Mouse (Mus musculus) heart, embryonic 12.5 days (tissue): ENCODE results near the gene Zfp808. TPM values are rescaled to one million over a fixed set of nuclear protein-coding genes. Genes with fewer than 3 reads are reported as not detected.
A peak's percentile ranks its signal among the peaks of the same experiment; 100 is the strongest.
"Not testable (repeated sequence)": the region's sequence is repeated elsewhere in the genome, so short reads cannot be mapped to it uniquely, and the experiment has no call there.

Experiments used
- ATAC-seq: fragments of 200-750 bp; cut with Nextera tagmentation; 2 replicates; pipeline ENCODE4 v1.8.0; 2017; ENCODE audit warnings: moderate TSS enrichment, moderate library complexity; ENCODE audit not compliant: insufficient number of reproducible peaks, low FRiP score
- H3K27ac ChIP-seq: fragments of 300-500 bp; sonication (generic); 2 replicates; pipeline ENCODE4 v1.5.1; 2016; ENCODE audit warnings: mild to moderate bottlenecking, moderate library complexity; ENCODE audit not compliant: poor library complexity, severe bottlenecking
- H3K27me3 ChIP-seq: fragments of 300-500 bp; sonication (generic); replicated peaks from 2 replicates; pipeline ENCODE4 v1.6.1; 2016; ENCODE audit warnings: mild to moderate bottlenecking, moderate library complexity
- H3K36me3 ChIP-seq: fragments of 300-500 bp; sonication (generic); 2 replicates; pipeline ENCODE4 v1.6.1; 2016; ENCODE audit warnings: mild to moderate bottlenecking, moderate library complexity
- H3K4me1 ChIP-seq: fragments of 300-500 bp; sonication (generic); replicated peaks from 2 replicates; pipeline ENCODE4 v1.6.1; 2016; ENCODE audit warnings: mild to moderate bottlenecking
- H3K4me2 ChIP-seq: fragments of 300-500 bp; sonication (generic); 2 replicates; pipeline ENCODE4 v1.6.1; 2016; ENCODE audit warnings: mild to moderate bottlenecking, moderate library complexity
- H3K4me3 ChIP-seq: fragments of 300-500 bp; sonication (generic); 2 replicates; pipeline ENCODE4 v1.5.1; 2016; ENCODE audit warnings: mild to moderate bottlenecking
- H3K9ac ChIP-seq: fragments of 300-500 bp; sonication (generic); 2 replicates; pipeline ENCODE4 v1.6.1; 2016; ENCODE audit warnings: mild to moderate bottlenecking, moderate library complexity
- H3K9me3 ChIP-seq: fragments of 300-500 bp; sonication (generic); replicated peaks from 2 replicates; pipeline ENCODE4 v1.6.1; 2016; ENCODE audit warnings: mild to moderate bottlenecking, moderate library complexity
- WGBS: fragments of 180-500 bp; shearing (Covaris S2); methylation state at CpG from one replicate; pipeline ENCODE4 v1.1.7; 2016; 5-methylcytosine and 5-hydroxymethylcytosine counted together
- polyA plus RNA-seq: library from polyadenylated mRNA; unstranded; fragments of >200 nt; fragmentation: Nextera tagmentation; extraction: Ambion mirVana; gene quantifications from 2 replicates; pipeline ENCODE4 v1.2.1, GENCODE M21; 2016

The Zfp808 gene
- polyA plus RNA-seq = 6.6 and 8.0 TPM in 2 replicates

DNA sequence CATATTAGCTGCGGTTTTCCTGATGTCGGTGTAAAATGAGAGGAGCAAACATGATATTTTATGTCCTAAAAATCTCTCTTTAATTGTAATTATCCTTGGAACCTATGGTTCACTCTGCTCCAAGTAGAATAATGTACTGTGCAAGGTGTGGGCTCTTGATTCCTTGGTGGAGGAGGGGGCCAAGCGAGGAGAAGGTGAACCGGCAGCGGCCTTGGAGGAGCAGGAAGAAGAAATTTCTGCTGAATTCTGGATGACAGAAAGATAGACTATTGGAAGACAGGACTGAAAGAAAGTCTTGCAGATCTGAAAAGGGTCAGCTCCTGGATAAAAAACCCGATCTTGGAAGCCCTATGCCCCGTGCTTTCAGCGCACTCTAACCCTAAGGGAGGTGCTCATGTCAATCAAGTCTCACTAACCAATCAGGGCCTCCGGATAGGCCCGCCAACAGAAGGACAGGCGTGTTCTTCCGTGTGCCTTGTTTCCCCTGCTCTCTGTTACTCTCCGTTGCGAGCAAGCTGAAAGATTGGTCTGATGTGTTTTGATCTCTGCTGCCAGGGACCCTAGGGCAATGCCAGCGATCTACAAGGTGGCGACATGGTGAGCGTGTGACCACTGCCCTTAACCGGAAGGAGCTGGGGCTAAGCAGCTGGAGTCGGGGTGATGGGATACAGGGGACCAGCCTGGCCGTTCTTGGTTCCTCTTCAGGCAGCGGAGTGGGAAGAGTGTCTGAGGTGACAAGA, at the start of gene Zfp808:
Gene Zfp808 (plus strand): TSS at position 455 of the 740 bp plus-strand sequence.
- Histone ChIP-seq H3K9ac (peak within 1 kb of the TSS; percentile 82), H3K4me3 (peak within 1 kb of the TSS; percentile 82), H3K27ac (peak within 1 kb of the TSS; percentile 71), H3K4me2 (peak within 1 kb of the TSS; percentile 63)
- not testable (repeated sequence) for H3K4me1 ChIP-seq, H3K27me3 ChIP-seq, H3K9me3 ChIP-seq, H3K36me3 ChIP-seq
- 4% methylated on average over 21 of the region's 21 CpGs for WGBS
- ATAC-seq = peak; percentile 77; the same call in 1 of the 2 replicates

DNA sequence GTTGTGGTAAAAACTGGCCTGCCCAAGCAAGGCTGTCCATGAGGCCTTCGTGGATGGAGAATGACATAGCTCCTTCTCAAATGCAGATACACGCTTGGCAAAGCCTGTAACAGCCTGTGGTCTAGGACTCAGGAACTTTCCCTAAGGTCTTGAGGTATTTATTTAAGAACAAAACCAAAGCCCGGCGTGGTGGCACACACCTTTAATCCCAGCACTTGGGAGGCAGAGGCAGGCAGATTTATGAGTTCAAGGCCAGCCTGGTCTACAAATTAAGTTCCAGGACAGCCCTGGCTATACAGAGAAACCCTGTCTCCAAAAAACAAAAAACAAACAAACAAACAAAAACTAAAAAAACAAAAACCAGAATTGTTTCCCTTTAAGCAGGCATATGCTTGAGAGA, 30.9 kb upstream of the Zfp808 start:
- WGBS = 73% methylated on average over 4 of the region's 4 CpGs
- not testable (repeated sequence) for H3K4me1 ChIP-seq, H3K9ac ChIP-seq, H3K27ac ChIP-seq, H3K4me2 ChIP-seq, ATAC-seq, H3K9me3 ChIP-seq, H3K36me3 ChIP-seq, H3K4me3 ChIP-seq, H3K27me3 ChIP-seq

DNA sequence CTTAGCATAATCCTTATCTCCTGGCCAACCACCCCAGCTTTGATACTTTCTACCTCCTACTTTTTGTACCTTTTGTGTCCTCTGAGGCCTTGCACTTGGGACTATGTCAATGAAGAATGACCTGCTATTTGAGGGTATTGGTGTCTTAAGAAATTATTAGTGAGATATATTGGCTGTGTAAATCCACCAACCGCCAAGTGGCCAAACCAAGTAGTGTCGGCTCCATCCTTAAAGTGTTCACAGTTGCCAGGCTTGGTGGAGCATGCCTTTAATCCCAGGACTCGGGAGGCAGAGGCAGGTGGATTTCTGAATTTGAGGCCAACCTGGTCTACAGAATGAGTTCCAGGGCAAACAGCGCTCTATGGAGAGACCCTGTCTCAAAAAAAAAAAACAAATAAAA, 30.2 kb upstream of the Zfp808 start:
- not testable (repeated sequence) for ATAC-seq, H3K4me1 ChIP-seq, H3K4me2 ChIP-seq, H3K27ac ChIP-seq, H3K27me3 ChIP-seq, H3K9me3 ChIP-seq, H3K36me3 ChIP-seq, H3K4me3 ChIP-seq, H3K9ac ChIP-seq
- 75% methylated on average over 4 of the region's 4 CpGs for WGBS

DNA sequence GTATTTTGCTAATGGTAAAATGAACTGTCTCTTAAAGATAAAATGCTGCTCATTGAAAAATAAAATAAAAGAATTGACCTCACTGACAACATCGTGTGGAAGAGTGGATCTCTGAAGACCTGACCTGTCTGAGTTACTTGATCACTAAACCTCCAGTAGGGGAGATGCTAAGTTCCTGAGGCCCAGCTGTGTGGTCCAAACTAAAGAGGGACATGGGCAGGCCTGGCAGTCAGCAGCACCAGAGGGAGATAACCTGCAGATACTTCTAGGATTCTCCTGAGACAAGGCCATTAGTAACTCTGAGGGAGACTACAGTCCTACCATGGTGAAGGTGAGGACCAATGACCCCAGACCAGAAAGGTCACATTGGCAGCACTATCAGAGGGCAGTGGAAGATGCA, 27.3 kb upstream of the Zfp808 start:
- H3K4me1 ChIP-seq, H3K9ac ChIP-seq, H3K4me3 ChIP-seq, H3K36me3 ChIP-seq, H3K4me2 ChIP-seq, ATAC-seq, H3K9me3 ChIP-seq, H3K27ac ChIP-seq, H3K27me3 ChIP-seq: not testable (repeated sequence)
- WGBS = 54% methylated on average over 1 of the region's 1 CpGs

DNA sequence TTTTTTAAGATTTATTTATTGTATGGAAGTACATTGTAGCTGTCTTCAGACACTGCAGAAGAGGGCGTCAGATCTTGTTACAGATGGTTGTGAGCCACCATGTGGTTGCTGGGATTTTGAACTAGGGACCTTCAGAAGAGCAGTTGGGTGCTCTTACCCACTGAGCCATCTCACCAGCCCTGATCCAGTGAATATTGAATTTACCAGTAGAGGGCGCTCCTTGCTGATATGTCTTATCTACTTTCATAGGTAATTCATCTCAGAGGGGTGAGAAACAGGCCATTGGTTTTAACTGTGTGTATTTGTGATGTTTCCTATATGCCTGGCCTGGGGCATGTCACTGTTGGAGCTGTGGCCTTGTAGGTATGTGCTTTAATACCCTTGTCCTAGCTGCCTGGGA, 13.8 kb upstream of the Zfp808 start:
- not testable (repeated sequence) for H3K4me1 ChIP-seq
- 29% methylated on average over 2 of the region's 2 CpGs for WGBS

DNA sequence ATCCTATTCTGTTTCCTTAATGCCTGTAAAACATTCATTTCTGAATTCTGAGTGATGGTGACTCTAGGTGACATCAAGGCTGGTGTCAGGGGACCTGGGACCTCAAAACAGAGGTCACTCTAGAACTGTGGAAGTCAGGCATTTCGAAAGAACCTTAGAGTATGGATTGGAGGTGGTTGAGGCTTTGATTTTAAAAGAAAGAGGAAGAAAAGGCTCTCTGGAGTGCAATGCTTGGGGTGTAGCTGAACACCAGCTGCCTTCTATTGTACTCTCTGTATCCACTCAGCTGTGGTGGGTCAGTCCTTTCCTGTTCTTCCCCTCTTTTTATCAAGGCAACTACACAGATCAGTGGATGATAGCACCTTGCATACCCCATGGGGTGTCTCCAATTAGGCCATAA, 8.1 kb upstream of the Zfp808 start:
- ATAC-seq, H3K9me3 ChIP-seq: not testable (repeated sequence)
- whole genome bisulfite sequencing = 47% methylated on average over 1 of the region's 1 CpGs

More for the DNA sequence above, 13.8 kb upstream of the Zfp808 start:
- H3K27ac ChIP-seq, H3K9me3 ChIP-seq, H3K9ac ChIP-seq, ATAC-seq, H3K27me3 ChIP-seq, H3K4me2 ChIP-seq, H3K4me3 ChIP-seq, H3K36me3 ChIP-seq: not testable (repeated sequence)

DNA sequence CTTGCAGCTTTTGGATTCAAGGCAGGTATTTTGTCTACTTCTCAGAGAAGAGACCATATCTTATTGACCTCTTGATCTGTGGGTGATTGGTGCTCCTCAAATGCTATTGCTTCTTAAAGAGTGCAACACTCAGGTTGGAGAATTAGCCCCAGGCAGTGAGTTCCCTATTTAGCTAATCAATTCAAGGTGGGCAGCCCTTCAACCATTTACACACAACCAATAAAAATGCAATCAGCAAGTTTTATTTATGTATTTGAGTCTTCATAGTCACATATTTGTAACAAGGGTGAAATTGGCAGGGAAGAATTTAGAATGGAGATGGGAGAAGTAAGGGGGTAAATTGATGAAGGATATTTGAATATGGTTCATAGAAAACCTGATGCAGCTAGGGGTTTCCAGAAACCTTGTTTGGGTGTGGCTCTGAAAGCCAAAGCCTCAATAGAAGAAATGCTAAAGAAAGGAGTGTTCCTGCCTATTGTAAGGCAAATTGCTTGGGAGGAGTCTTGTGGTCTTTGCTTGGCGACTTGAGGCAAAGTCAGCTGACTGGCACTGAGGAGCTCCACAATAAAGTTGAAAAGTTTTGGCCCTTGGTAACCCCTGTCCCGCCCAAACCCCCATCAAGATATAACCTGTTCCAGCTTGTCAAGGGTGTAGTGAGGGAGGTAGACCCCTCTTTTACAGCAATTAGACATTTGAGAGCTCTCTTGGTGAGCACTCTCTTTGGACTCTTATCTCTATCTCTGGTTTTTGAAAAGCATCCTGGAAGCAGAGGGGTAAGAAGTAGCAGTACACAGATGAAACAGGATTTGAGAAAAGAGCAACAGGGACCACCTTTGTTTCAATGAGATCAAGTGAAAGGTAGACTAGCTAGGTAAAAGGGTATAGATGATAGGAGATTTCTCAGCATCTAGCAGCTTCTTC, 52.4 kb downstream of the Zfp808 start:
- WGBS = 53% methylated on average over 2 of the region's 2 CpGs
- not testable (repeated sequence) for ATAC-seq, H3K4me3 ChIP-seq, H3K4me1 ChIP-seq, H3K9me3 ChIP-seq, H3K27ac ChIP-seq, H3K27me3 ChIP-seq, H3K9ac ChIP-seq, H3K4me2 ChIP-seq, H3K36me3 ChIP-seq

More for the DNA sequence above, 8.1 kb upstream of the Zfp808 start:
- not testable (repeated sequence) for H3K36me3 ChIP-seq, H3K27ac ChIP-seq, H3K4me2 ChIP-seq, H3K4me1 ChIP-seq, H3K27me3 ChIP-seq, H3K4me3 ChIP-seq, H3K9ac ChIP-seq

DNA sequence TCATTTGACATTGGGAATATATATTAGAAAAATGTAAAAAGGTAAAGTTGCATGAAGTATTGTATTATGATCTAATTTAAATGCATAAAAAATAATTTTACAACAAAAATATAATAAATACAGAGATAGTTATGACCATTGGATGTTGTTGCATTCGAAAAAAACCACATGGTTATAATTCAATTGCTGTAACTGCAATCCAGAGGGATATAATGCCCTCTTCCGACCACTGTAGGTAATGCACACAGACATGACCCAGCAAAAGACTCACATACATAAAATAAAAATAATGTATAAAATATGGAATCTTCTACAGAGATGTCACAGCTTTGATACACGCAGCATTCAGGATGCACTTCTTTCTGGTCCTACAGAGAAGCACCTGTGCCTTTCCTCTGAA, 115.6 kb downstream of the Zfp808 start:
- no peaks in the 10 kb centered on the region for H3K4me1 ChIP-seq
- no peak overlapping the region for H3K27ac ChIP-seq

DNA sequence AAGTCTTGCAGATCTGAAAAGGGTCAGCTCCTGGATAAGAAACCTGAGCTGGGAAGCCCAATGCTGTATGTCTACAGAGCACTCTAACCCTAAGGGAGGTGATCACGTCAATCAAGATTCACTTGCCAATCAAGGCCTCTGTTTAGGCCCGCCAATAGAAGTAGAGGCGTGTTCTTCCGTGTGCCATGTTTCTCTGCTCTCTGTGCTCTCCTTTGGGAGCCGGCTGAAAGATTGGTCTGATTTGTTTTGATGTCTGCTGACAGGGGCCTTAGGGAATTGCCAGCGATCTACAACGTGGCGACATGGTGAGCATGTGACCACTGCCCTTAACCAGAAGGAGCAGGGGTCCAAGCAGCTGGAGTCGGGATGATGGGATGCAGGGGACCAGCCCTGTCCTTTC, 125.5 kb downstream of the Zfp808 start:
- WGBS = 71% methylated on average over 9 of the region's 9 CpGs
- not testable (repeated sequence) for H3K27ac ChIP-seq, H3K36me3 ChIP-seq, ATAC-seq, H3K4me3 ChIP-seq, H3K27me3 ChIP-seq, H3K9ac ChIP-seq, H3K4me2 ChIP-seq, H3K4me1 ChIP-seq
- H3K9me3 ChIP-seq = peaks cover 19% of the 10 kb centered on the region

More for the DNA sequence above, 115.6 kb downstream of the Zfp808 start:
- Histone ChIP-seq H3K36me3 (no peaks in the 10 kb centered on the region), H3K9ac (no peak overlapping the region), H3K4me2 (no peak overlapping the region), H3K9me3 (0 out of 2 replicates have a peak, but pooled peaks cover 6% of the 10 kb centered on the region), H3K4me3 (no peak overlapping the region), H3K27me3 (no peaks in the 10 kb centered on the region)
- no peak for ATAC-seq
- WGBS = 34% methylated on average over 3 of the region's 3 CpGs

DNA sequence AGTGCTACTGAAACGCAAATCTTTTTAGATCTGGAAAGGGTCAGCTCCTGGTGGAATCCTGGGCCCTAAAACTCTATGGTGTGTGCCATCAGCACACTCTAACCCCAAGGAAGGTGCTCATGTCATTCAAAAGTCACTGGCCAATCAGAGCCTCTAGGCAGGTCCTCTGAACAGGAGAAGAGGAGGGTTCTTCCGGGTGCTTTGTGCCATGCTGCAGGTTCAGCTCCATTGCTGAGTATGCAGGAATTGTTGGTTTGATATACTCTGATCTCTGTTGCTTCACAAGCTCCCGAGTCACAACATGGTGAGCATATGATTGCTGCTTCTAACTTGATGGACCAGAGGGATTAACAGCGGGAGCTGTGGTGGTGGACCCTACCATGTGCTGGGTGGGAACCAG, 133.7 kb downstream of the Zfp808 start:
- no peaks in the 10 kb centered on the region for H3K4me1 ChIP-seq
- H3K27ac ChIP-seq = no peak overlapping the region
- no peak for ATAC-seq
- H3K4me3 ChIP-seq = no peak overlapping the region
- H3K4me2 ChIP-seq = no peak overlapping the region
- H3K9ac ChIP-seq = no peak overlapping the region
- peaks cover 38% of the 10 kb centered on the region for H3K9me3 ChIP-seq
- H3K36me3 ChIP-seq = no peaks in the 10 kb centered on the region
- WGBS = 69% methylated on average over 4 of the region's 4 CpGs
- no peaks in the 10 kb centered on the region for H3K27me3 ChIP-seq
